ENCODE assay signal across 29 mouse cellular contexts in the genomic region with DNA sequence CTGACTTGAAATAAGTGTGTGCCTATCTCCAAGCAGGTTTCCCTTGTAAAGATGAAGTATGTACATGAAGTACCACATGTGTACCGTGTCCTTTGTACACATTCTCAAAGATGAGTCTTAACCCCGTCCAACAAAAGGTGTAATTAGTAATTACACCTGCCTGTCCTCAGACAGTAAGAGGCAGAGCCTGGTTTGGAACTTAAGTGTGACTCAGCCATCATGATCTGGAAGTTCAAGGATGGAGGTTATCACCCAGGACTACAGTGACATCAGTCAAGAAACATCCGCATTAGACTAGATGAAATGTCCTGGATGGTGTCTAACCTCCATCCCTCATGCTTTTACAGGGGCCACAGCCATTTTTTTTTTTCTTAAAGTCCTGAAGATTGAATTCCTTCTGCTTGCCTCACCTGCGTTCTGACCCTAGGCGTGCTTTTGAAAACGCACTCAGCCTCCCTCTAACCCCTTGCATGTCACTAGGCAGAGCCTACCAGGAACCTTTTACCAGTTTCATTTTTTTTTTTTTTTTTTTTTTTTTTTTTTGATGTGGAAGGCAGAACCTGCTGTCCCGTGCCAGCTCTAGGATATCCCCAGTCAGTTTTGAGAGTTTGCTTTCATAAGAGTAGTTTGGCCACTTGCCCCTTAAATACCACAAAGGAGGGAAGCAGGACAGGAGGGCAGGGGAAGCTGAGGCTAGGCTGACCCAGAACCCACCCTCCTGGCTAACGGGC. TPM values are rescaled to one million over a fixed set of nuclear protein-coding genes. Genes with fewer than 3 reads are reported as not detected.
DNase-seq lines count a peak whose midpoint lies in the region; ATAC-seq and TF ChIP-seq lines count a peak whose summit lies in the region.
"Had no signal": no experiment of that assay in that cellular context is flagged by ENCODE, and none has a peak within 500 bp of the region (broad histone marks: within the 10 kb centered on the region; RNA-seq: fewer than 3 reads in every experiment).

No protein-coding gene starts in this region.

- H3K27me3 ChIP-seq in lung, postnatal 0 days (replicated peaks; ENCODE audit: insufficient read depth, low read length), result no peaks in the 10 kb centered on the region
- no peaks in the 10 kb centered on the region for H3K27me3 ChIP-seq in MEL (ENCODE audit: control insufficient read depth in 1 of 2, insufficient read depth in 2 of 2, low read length in 2 of 2)
- no peaks in the 10 kb centered on the region for H3K27me3 ChIP-seq in stomach, postnatal 0 days (ENCODE audit: control insufficient read depth, insufficient read depth, low read length)
- H3K27me3 ChIP-seq: embryonic facial prominence, embryonic 13.5 days; forebrain, embryonic 12.5 days; forebrain, embryonic 15.5 days; heart, embryonic 12.5 days; heart, embryonic 15.5 days had no signal

- peaks cover 26% of the 10 kb centered on the region for H3K36me3 ChIP-seq in lung, postnatal 0 days (ENCODE audit: insufficient read depth, low read length)
- peaks cover 11 to 24% of the 10 kb centered on the region in 2 experiments for H3K36me3 ChIP-seq in MEL (ENCODE audit: control insufficient read depth in 1 of 2, insufficient read depth in 2 of 2, low read length in 2 of 2)
- H3K36me3 ChIP-seq in stomach, postnatal 0 days (ENCODE audit: control insufficient read depth, insufficient read depth, low read length), result peaks cover 17% of the 10 kb centered on the region; the same call in 1 of the 2 replicates

- WGBS in lung, postnatal 0 days, result 61% methylated on average over 8 of the region's 8 CpGs
- WGBS in stomach, postnatal 0 days, result 64% methylated on average over 8 of the region's 8 CpGs

- peak; percentile 62 for DNase-seq in adrenal gland, adult 2 months
- DNase-seq in adrenal gland, adult 8-10 months, result no peak
- no peak for DNase-seq in lung, postnatal 0 days (ENCODE audit: low spot score)
- no peak for DNase-seq in lung, postnatal 25 days (ENCODE audit: low spot score)
- peak; percentile 51 for DNase-seq in MEL (ENCODE audit: low read depth, low spot score)
- DNase-seq in stomach, postnatal 0 days (ENCODE audit: low spot score), result no peak
- DNase-seq: adrenal gland, postnatal 14 days; B cell, adult 2 months; cerebellum, adult 11-12 months; cerebellum, adult 8-10 months; cerebellum, postnatal 10 days; cerebellum, postnatal 36 days; embryo, embryonic 11 days; gastrocnemius, postnatal 25 days; heart, adult 18-20 months; heart, postnatal 14 days; heart, postnatal 4 days had no signal

- no peak for TF ChIP-seq EP300 in lung, postnatal 0 days (IDR thresholded peaks at IDR 0.05)
- no peak for TF ChIP-seq EP300 in MEL (IDR thresholded peaks at IDR 0.05; ENCODE audit: low read depth in 1 of 2, low read length in 2 of 2)
- TF ChIP-seq EP300 in stomach, postnatal 0 days (optimal IDR thresholded peaks at IDR 0.05), result no peak

- no peaks in the 10 kb centered on the region; the same call in 1 of the 2 replicates for H3K4me1 ChIP-seq in lung, postnatal 0 days (ENCODE audit: insufficient read depth, low read depth, low read length)
- peaks cover 0 to 15% of the 10 kb centered on the region in 2 experiments; a peak in 2 of 4 replicates for H3K4me1 ChIP-seq in MEL (ENCODE audit: control insufficient read depth in 1 of 2, insufficient read depth in 2 of 2, low read length in 2 of 2)
- peaks cover 1% of the 10 kb centered on the region; the same call in 1 of the 2 replicates for H3K4me1 ChIP-seq in stomach, postnatal 0 days (replicated peaks; ENCODE audit: control insufficient read depth, insufficient read depth)

- no peak for TF ChIP-seq CTCF in lung, postnatal 0 days (IDR thresholded peaks at IDR 0.05)
- TF ChIP-seq CTCF in MEL (IDR thresholded peaks at IDR 0.05 in 2 of 3, conservative IDR thresholded peaks at IDR 0.05 in 1 of 3; ENCODE audit: control insufficient read depth in 1 of 3, insufficient read depth in 1 of 3, low read depth in 2 of 3, low read length in 3 of 3, poor library complexity in 1 of 3, severe bottlenecking in 1 of 3), result no peak
- no peak for TF ChIP-seq CTCF in stomach, postnatal 0 days (IDR thresholded peaks at IDR 0.05; ENCODE audit: low read depth)

- ATAC-seq in lung, postnatal 0 days, result no peak
- no peak for ATAC-seq in stomach, postnatal 0 days (ENCODE audit: low FRiP score, low TSS enrichment)
- ATAC-seq: activated CD4-positive, CD25-positive, alpha-beta regulatory T cell, adult 4 months; forebrain, embryonic 15.5 days; hindbrain, postnatal 0 days; inflammation-experienced regulatory T-cells, adult 6 months; intestine, embryonic 16.5 days had no signal

- no peak overlapping the region for H3K9ac ChIP-seq in lung, postnatal 0 days (replicated peaks; ENCODE audit: low read depth)
- no peak overlapping the region for H3K9ac ChIP-seq in MEL (ENCODE audit: control insufficient read depth, low read depth, low read length, poor library complexity, severe bottlenecking)
- no peak overlapping the region for H3K9ac ChIP-seq in stomach, postnatal 0 days (ENCODE audit: low read length)
- H3K9ac ChIP-seq: embryonic facial prominence, embryonic 13.5 days; forebrain, embryonic 12.5 days; forebrain, embryonic 15.5 days; heart, embryonic 12.5 days; heart, embryonic 15.5 days; hindbrain, embryonic 14.5 days had no signal

- no peak for TF ChIP-seq POLR2A in MEL (IDR thresholded peaks at IDR 0.05; ENCODE audit: control insufficient read depth in 1 of 2, insufficient read depth in 1 of 2, low read depth in 1 of 2, low read length in 2 of 2, poor library complexity in 1 of 2)

- no peak overlapping the region for H3K4me2 ChIP-seq in lung, postnatal 0 days (replicated peaks; ENCODE audit: low read depth, low read length)
- no peak overlapping the region for H3K4me2 ChIP-seq in stomach, postnatal 0 days (replicated peaks; ENCODE audit: low read depth)
- H3K4me2 ChIP-seq: embryonic facial prominence, embryonic 13.5 days; forebrain, embryonic 12.5 days; forebrain, embryonic 15.5 days; heart, embryonic 12.5 days; heart, embryonic 15.5 days; hindbrain, embryonic 14.5 days had no signal

- 0 out of 2 replicates have a peak overlapping the region, but pooled peaks have one; percentile 5 for H3K27ac ChIP-seq in lung, postnatal 0 days (ENCODE audit: low read length)
- H3K27ac ChIP-seq in MEL (ENCODE audit: control insufficient read depth, low read depth, low read length), result no peak overlapping the region
- no peak overlapping the region for H3K27ac ChIP-seq in stomach, postnatal 0 days (replicated peaks)
- H3K27ac ChIP-seq: embryonic facial prominence, embryonic 10.5 days; embryonic facial prominence, embryonic 13.5 days; forebrain, embryonic 12.5 days; forebrain, embryonic 15.5 days; heart, embryonic 15.5 days; hindbrain, embryonic 14.5 days; hindbrain, postnatal 0 days had no signal

- TF ChIP-seq RAD21 in MEL (IDR thresholded peaks at IDR 0.05; ENCODE audit: low read depth, low read length), result no peak

- H3K79me2 ChIP-seq in MEL (ENCODE audit: control insufficient read depth, insufficient read depth, low read length, poor library complexity), result peaks cover 20% of the 10 kb centered on the region

- H3K9me3 ChIP-seq in lung, postnatal 0 days (ENCODE audit: low read length), result no peaks in the 10 kb centered on the region
- H3K9me3 ChIP-seq in MEL (replicated peaks; ENCODE audit: insufficient read depth, low read length), result no peaks in the 10 kb centered on the region
- no peaks in the 10 kb centered on the region for H3K9me3 ChIP-seq in stomach, postnatal 0 days (ENCODE audit: control insufficient read depth, low read length)
- H3K9me3 ChIP-seq: embryonic facial prominence, embryonic 10.5 days; embryonic facial prominence, embryonic 13.5 days; forebrain, embryonic 12.5 days; forebrain, embryonic 15.5 days; heart, embryonic 12.5 days; heart, embryonic 15.5 days had no signal

- no peak overlapping the region for H3K4me3 ChIP-seq in lung, postnatal 0 days (ENCODE audit: low read depth, low read length)
- H3K4me3 ChIP-seq in MEL (ENCODE audit: control insufficient read depth in 1 of 2, insufficient read depth in 1 of 2, low read depth in 2 of 2, low read length in 2 of 2), result no peak overlapping the region
- H3K4me3 ChIP-seq in stomach, postnatal 0 days (ENCODE audit: low read depth, low read length), result no peak overlapping the region
- H3K4me3 ChIP-seq: embryonic facial prominence, embryonic 10.5 days; embryonic facial prominence, embryonic 13.5 days; erythroblast, embryonic 14.5 days; forebrain, embryonic 12.5 days; forebrain, embryonic 15.5 days; heart, embryonic 12.5 days; heart, embryonic 15.5 days had no signal

TF ChIP-seq in MEL, 35 proteins besides CTCF, POLR2A, EP300 and RAD21 (continues in another document):
- TF ChIP-seq UBTF (IDR thresholded peaks at IDR 0.05; ENCODE audit: borderline replicate concordance, insufficient read depth, low read depth, low read length), result no peak

RNA-seq across cellular contexts. Expression of a gene that starts 23.8 kb away (rescaled TPM):
- 10 to 100 TPM; 24.8 to 46.8 TPM for total RNA-seq in adrenal gland, adult 2 months (2021)
- 54.3 and 62.4 TPM in 2 replicates for polyA plus RNA-seq in adrenal gland, adult 2 months (2012; rRNA removed)
- total RNA-seq in adrenal gland, adult 8-10 months (2022), result 10 to 100 TPM; 33.4 to 64.8 (median 48.2) TPM
- 27.3 and 32.0 TPM in 2 replicates for polyA plus RNA-seq in lung, postnatal 0 days (2015; fragmentation: Nextera tagmentation; extraction: Ambion mirVana)
- 2.1 and 2.2 TPM in 2 replicates for total RNA-seq in MEL (2012; rRNA removed)
- polyA plus RNA-seq in MEL (2012; ENCODE audit: insufficient read depth in 1 of 2, insufficient read length in 2 of 2, low read depth in 1 of 2, low replicate concordance in 2 of 2, missing spikeins in 1 of 2), result 1 to 10 TPM in 1 of 2 experiments, not detected in 1; 8.7 TPM
- 22.1 and 22.2 TPM in 2 replicates for polyA plus RNA-seq in stomach, postnatal 0 days (2015; fragmentation: Nextera tagmentation; extraction: Ambion mirVana)
- polyA plus RNA-seq: activated CD4-positive, CD25-positive, alpha-beta regulatory T cell, adult 4 months had no signal

RNA-seq across cellular contexts. Expression of a gene that starts 24.5 kb away (rescaled TPM):
- 10 to 100 TPM; 10.2 to 14.2 TPM for total RNA-seq in adrenal gland, adult 2 months (2021)
- 13.0 and 14.1 TPM in 2 replicates for polyA plus RNA-seq in adrenal gland, adult 2 months (2012; rRNA removed)
- total RNA-seq in adrenal gland, adult 8-10 months (2022), result 10 to 100 TPM; 16.6 to 27.2 (median 22.8) TPM
- 10.9 and 16.4 TPM in 2 replicates for polyA plus RNA-seq in lung, postnatal 0 days (2015; fragmentation: Nextera tagmentation; extraction: Ambion mirVana)
- 50.0 and 72.2 TPM in 2 replicates for total RNA-seq in MEL (2012; rRNA removed)
- polyA plus RNA-seq in MEL (2012; ENCODE audit: insufficient read depth in 1 of 2, insufficient read length in 2 of 2, low read depth in 1 of 2, low replicate concordance in 2 of 2, missing spikeins in 1 of 2), result 10 to 100 TPM in 1 of 2 experiments, not detected in 1; 44.4 TPM
- 2.6 and 2.7 TPM in 2 replicates for polyA plus RNA-seq in stomach, postnatal 0 days (2015; fragmentation: Nextera tagmentation; extraction: Ambion mirVana)
- polyA plus RNA-seq: activated CD4-positive, CD25-positive, alpha-beta regulatory T cell, adult 4 months; erythroblast, embryonic 14.5 days; heart, embryonic 12.5 days; inflammation-experienced regulatory T-cells, adult 6 months had no signal

RNA-seq across cellular contexts. Expression of a gene that starts 51.1 kb away (rescaled TPM):
- total RNA-seq in adrenal gland, adult 2 months (2021), result 10 to 100 TPM in 1 of 2 experiments, 1 to 10 TPM in 1; 8.2 to 22.7 TPM
- polyA plus RNA-seq in adrenal gland, adult 2 months (2012; rRNA removed), result 41.1 and 56.8 TPM in 2 replicates
- 10 to 100 TPM; 13.3 to 20.5 (median 15.0) TPM for total RNA-seq in adrenal gland, adult 8-10 months (2022)
- 23.5 and 27.9 TPM in 2 replicates for polyA plus RNA-seq in lung, postnatal 0 days (2015; fragmentation: Nextera tagmentation; extraction: Ambion mirVana)
- 6.4 and 7.7 TPM in 2 replicates for total RNA-seq in MEL (2012; rRNA removed)
- polyA plus RNA-seq in MEL (2012; ENCODE audit: insufficient read depth in 1 of 2, insufficient read length in 2 of 2, low read depth in 1 of 2, low replicate concordance in 2 of 2, missing spikeins in 1 of 2), result 10 to 100 TPM in 1 of 2 experiments, not detected in 1; 13.7 TPM
- 5.7 and 6.1 TPM in 2 replicates for polyA plus RNA-seq in stomach, postnatal 0 days (2015; fragmentation: Nextera tagmentation; extraction: Ambion mirVana)

Comparison
In these comparisons a context has a peak if more than half of its experiments do, and no peak if none do; other contexts are left out.
1. DNase-seq: peak in adrenal gland, adult 2 months (single experiment) and MEL (single experiment); none in adrenal gland, adult 8-10 months (single experiment), lung, postnatal 0 days (single experiment), lung, postnatal 25 days (single experiment) and stomach, postnatal 0 days (single experiment).